Mouse (Mus musculus) monocyte, adult 5-6 weeks (primary cell): ENCODE measurements at regions not wholly inside any gene's neighbourhood (a gene's known extent, or its start where the extent isn't known, plus 50 kb on each side); places are given as distances from the start of the nearest gene placed in this dataset.

Experiments used
- ATAC-seq: fragments of 153-309, 156-312 bp; replicated peaks from 2 replicates; pipeline ENCODE4 v1.8.0; 2017; ENCODE audit warnings: mild to moderate bottlenecking; ENCODE audit not compliant: low TSS enrichment, insufficient number of reproducible peaks, severe bottlenecking, poor library complexity, low FRiP score

DNA sequence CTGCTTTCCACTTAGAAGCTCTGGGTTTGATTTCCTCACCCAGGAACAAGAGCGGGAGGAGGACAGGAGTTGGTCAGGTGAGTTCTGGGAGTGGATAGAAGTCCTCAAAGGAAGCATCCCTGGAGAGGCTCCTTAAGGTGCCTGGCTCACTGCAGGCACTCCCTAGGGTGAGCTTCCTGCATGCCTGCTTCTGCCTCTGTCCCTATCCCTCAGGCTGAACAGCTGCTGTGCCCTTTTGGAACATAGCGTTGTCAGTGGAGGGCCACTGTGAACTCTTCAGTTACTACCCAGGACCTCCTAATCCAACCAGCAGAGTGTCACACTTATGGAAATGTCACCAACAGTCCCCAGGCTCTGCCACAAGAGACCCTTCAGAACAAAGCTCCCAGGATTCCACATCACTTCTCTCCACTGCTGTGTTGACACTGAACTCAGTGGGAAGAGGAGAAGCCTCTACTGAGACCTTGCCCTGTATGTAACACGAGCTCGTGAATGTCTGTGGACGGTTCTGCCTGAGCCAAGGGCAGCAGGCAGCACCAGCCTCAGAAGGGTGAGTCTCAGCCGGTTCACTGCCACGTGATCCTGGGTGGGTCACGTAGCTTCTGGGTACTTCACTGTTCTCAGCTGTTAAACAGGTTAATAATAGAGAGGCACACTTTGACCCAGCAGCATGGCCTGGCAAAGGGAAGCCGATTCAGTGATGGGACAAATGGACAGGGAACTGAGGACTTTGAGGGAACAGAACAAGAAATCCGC is 86.7 kb upstream of the 1700016C15Rik start:
- no peak for ATAC-seq

DNA sequence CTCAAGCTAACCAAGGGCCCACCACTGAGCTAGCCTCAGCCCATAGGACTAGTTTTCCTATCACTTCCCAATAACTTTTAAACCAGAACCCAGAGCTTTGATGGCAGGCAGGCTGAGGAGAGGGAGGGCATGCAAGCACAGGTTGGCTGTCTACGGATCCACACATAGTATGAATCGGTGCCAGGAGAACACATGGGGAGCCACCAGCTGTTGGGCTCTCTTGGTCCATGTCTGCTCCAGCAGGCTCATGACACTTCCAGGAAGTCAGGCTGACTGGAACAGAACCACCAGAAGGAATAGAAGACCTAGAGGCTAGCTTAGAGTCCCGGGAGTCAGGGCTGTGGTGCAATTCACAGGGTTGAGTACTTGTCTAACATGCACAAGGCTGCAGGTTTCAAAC is 86.0 kb upstream of the 1700016C15Rik start:
- no peak for ATAC-seq

DNA sequence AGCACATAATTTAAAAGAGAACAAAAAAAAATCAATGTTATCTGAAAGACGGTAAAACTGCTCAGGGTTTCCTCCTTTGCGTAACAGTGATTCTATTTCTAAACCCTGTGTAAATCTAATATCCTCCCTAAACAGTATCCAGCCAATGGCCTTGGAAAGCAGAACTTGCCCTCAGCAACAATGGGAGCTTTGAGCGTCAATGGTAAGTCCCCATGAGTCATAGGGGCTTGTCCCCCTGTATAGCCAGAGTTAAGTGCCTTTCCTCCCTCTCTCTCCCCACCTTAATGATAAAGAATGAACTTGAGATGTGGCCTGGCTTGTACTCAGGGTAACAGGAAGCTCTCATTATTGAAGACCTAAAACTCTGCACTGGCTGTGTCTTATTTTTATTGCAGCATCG is 85.4 kb upstream of the 1700016C15Rik start:
- ATAC-seq, result peak; percentile 86

DNA sequence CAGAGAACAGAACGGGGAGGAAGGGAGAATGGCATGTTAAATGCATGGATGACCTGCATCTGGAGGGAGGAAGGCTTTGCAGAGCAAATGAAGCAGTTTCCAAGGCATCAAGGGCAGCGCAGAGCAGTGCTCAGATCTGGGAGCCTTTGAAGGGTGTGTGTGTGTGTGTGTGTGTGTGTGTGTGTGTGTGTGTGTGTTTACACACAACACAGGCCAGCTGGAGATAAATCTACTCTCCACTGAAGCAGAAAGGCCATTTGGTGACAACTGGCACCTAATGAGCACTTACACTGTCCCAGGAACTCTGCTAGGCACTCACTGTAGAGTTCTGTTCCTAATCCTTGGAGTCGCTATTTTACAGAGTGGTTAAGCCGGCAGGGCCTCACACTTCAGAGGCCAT is 84.3 kb upstream of the 1700016C15Rik start:
- no peak for ATAC-seq

DNA sequence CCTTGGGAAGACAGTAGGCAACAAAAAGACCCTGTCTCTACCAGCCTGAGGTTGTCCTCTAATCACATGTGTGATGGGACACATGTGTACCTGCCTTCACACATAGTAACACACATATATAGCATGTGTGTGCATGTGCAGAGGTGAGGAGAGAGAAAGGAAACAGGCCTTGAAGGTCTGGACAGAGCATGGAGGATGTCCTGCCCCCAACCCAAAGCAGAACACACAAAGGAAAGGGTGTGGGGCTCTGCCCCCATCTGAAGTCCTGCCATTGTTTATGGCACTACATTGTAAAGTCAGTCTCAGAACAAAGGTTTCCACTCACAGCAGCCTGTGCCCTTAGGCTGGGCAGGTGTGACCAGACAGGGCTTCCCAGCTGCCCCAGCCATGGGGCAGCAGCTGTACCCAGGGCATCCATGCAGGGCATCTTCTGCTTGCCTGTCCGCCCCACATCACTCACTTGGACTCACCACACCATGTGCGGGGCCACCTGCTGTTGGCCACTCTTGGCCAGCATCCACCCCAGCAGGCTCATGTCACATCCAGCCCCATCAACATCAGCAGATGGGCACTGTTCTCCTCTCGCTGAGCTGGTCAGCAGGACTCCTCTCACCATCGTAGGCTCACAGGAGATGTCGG is 83.6 kb upstream of the 1700016C15Rik start:
- ATAC-seq, result no peak

DNA sequence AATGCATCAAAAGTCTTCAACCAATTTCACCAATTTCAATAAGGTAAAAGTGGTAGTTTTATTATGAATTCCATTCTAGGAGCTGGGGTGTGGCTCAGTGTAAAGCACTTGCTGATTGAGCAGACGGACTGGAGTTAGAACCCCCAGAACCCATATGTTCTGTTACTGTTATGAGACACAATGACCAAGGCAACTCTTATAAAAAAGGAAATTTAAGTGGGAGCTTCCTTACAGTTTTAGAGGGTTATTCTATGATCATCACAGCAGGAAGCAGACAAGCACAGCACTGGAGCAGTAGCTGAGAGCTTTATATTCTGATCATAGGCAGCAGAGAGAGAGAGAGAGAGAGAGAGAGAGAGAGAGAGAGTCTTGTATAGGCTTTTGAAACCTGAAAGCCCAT is 81.7 kb upstream of the 1700016C15Rik start:
- no peak for ATAC-seq

DNA sequence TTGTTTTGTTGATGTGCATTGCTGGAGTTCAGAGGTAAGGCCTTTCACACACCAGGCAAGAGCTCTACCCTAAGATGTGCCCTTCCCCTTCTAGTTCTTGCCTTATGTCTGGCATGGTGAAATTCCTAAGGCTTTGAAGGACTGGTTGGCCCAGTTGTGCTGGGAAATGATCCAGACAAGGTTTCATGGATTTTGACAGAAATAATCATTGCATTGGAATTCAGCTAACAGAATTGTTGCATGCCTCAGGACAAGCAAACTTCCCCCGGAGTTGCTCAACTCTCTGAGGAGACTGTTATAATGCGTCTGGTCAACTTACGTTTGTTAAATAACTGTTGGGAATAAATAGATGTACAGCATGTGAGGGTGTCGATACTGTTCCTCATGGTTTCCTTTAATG is 80.6 kb upstream of the 1700016C15Rik start:
- no peak for ATAC-seq

DNA sequence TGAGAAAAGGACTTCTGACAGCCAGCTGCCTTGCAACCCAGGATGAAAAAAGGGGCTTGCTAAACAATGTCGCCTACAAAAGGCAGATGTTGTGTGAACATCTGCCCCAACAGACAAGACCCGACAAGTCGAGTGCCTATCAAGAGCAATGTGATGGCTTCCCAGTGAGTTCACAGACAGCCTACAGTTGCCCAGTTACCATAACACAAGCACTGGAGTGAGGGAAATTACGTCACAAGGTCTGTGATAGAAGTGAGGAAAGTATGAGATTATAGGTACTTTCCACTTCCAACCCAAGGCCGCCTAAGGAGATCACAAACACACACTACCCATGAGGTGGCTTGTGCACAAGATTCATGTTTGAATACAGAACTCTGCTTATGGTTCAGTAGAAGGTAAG is 78.4 kb upstream of the 1700016C15Rik start:
- ATAC-seq, result no peak

DNA sequence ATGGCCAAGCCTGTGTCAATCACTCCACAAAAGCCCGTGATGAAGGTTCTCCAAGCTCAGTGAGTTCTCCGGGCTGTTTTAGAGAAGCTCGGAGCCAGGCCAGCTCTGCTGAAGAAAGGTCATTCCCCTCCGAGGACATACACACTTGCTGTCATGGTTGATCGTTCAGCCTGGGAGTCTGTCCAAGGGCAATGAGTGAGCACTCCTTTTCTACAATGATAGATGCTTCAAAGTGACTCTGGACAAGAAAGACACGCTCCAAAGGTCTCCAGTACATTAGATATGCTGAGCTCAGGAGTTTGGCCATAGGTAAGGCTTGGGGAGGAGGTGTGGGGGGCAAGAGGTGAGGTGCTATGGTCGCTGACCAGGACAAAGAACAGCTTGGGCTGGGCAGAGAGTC is 66.5 kb upstream of the 1700016C15Rik start:
- no peak for ATAC-seq

DNA sequence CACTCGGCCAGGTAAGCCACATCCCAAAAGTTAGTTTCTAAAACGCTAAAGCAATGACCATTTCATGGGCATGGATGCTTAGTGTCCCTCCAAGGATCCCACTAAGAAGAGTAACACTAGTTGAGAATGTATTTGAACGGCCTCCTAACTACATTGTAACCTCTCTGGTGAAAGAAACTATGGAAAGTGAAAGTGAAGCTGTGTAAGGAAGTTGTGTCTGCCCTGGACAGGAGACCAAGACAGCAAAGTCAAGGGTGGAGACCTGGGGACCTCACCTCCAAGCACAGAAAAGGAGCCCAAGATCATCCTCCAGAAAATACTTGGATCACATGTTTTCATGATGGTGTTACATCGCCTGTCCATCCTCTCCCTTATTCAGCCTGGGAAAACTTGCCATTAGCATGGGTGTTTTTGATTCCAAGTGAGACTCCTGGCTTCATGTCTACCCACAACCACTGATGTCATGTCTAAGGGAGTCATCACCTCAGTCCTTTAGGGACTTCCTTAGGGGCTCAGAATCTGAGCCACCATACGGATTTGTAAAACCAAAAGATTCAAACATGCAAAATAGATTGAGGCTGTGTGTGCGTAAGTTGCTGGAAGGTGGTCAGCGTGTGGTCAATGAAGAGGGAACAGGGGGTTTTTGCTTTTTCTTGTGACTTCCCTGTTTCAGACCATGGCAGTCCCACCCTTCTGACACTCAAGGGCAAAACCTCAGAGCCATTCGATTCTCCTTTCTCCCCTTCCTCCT is 62.4 kb upstream of the 1700016C15Rik start:
- peak; percentile 88 for ATAC-seq

DNA sequence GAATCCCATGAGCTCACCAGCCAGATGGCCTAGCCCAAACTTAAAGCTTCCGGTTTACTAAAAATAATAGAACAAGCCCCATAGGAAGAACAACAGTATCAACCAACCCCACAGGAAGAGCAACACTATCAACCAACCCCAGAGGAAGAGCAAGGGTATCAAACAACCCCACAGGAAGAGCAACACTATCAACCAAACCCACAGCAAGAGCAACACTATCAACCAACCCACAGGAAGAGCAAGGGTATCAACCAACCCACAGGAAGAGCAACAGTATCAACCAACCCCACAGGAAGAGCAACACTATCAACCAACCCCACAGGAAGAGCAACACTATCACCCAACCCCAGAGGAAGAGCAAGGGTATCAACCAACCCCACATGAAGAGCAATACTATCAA is 59.0 kb upstream of the 1700016C15Rik start:
- ATAC-seq, result no peak

DNA sequence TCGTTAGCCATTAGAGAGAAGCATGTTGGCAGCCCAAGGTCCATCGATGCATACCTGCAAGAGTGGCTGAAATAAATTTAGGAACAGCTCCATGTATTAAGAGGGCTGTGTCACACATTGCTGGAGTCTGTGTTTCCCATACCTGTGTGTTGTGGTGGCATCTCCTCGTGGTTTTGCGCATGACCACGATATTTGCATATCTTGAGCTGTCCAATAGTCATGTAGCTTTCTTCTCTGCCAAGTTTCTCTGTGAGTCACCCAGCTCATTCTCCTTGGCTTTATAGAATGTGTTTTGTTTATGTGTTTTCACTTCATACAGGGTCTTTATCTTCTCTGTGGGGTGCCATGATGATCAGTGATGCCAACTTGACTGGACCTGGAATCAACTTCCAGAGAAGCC is 53.0 kb upstream of the 1700016C15Rik start:
- no peak for ATAC-seq

DNA sequence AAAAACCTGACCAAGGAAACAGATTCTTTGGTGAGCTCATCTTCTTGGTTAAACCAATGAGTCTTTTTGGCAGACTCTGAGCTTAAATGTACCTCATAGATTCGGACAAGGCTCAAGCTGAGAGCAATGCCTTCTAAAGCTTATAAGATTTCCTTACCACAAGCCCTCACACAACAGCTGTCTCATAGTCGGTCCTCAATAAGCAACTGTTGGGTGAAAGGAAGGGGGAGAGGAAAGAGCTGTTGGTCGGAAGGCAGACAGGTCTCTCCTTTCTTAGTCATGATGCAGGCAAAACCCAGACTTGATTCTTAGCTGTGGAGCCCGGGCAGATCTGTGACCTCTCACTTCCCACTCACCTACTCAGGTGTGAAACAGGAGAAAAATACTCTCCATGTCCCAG is 50.8 kb upstream of the 1700016C15Rik start:
- ATAC-seq, result no peak
